Mouse (Mus musculus) G1E (cell line): ENCODE measurements around the gene Slc7a1.

Source experiments
- CTCF ChIP-seq: IDR thresholded peaks from 2 replicates; pipeline ENCODE4 v1.5.1; 2012; ENCODE audit warnings: low read depth, low read length, inconsistent platforms, mixed read lengths
- GATA1 ChIP-seq: IDR thresholded peaks from 2 replicates; pipeline ENCODE4 v1.6.1; 2012; ENCODE audit warnings: borderline replicate concordance, low read length, inconsistent platforms, mixed read lengths

- TF ChIP-seq CTCF (no peak), GATA1 (no peak)
Observed at GRCm38 (mm10) chr5:148444974-148445373, 45.3 kb upstream of the Slc7a1 start.
